Mouse (Mus musculus) left cerebral cortex, postnatal 10 days (tissue): ENCODE results near the gene Dgka. TPM values are rescaled to one million over a fixed set of nuclear protein-coding genes. Genes with fewer than 3 reads are reported as not detected.
"Not testable (repeated sequence)": the region's sequence is repeated elsewhere in the genome, so short reads cannot be mapped to it uniquely, and the experiment has no call there.

Source experiments
- DNase-seq, 2 experiments: peaks; one replicate each; pipeline ENCODE4 v3.0.0; 2021 to 2022; ENCODE audit warnings: low spot score in 2 of 2, mixed read lengths in 1 of 2; ENCODE audit errors: extremely low spot score in 1 of 2
- intact Hi-C: fragments of 180-260 bp; cut with DNase I; formaldehyde crosslinking; loops from one replicate; pipeline ENCODE4 v1.15.1; 2025
- total RNA-seq, 2 experiments: library from RNA; stranded (reverse); gene quantifications; 2 replicates each; pipeline ENCODE4 v1.2.3; 2021

The Dgka gene
- total RNA-seq, 2 experiments from 2014 or later = 5.7 to 5.8 TPM

DNA sequence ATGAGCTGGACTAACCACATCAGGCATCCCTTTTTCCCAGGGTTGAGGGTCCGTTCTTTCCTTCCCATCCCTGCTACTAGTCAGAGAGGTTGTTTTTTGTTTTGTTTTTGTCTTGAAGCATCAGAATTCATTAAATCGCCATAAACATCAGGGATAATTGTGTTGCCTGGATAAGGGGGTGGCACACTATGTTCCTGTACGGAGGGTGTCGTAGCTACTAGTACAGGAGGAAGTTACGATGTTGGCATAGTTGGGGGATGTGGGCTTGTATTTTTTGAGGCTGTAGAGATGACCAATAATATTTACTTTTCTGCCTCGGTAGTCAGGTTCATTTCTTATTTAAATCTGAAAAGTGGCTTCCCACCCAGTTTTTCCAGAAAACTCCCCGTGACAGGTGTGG lies 1.4 kb downstream of the Dgka start:
- intact Hi-C loops = loop anchor here (5.0 to 10.0 kb wide), 3 partner anchors 36 to 232 kb away; partner anchors contain the start of genes Cdk2 and Gdf11
- no peak for DNase-seq

DNA sequence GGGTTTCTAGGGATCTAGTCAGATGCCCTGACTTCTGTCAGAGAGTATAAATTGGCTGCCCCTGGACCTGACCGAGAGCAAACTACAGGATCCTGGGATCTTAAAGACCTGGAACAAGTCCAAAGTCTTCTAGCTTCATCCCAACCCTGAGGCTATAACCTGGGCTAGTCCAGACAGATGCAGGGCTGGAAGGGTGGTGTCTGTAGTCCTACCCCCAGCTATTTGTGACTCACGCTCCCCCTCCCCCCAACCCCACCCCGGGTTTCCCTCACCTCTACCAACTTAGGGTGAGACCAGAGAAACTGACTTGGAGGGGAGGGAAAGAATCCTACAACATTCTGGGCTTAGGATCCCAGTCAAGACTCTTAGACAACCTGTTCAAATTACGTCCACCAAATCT lies 2.0 kb downstream of the Dgka start:
- intact Hi-C loops = loop anchor here (5.0 to 10.0 kb wide), 3 partner anchors 35 to 232 kb away; partner anchors contain the start of genes Cdk2 and Gdf11
- DNase-seq = no peak

DNA sequence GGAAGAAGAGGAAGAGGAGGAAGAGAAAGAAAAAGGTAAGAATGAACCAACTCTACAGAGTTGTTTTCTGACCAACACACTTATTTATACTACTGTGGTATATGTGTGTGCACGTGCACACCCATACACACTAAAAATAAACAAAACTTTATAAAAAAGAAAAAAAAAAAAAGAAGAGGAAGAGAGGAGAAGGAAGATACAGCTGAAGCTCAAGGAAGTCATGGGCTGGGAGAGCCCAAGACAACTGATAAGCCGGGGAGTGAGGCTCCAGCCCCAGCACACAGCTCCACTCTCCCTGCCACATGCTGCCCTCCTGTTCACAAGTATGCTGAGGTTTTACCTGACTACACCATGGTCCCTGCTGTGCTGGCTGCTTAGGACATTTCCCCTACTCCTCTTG lies 4.4 kb downstream of the Dgka start:
- intact Hi-C loops = loop anchor here (5.0 to 10.0 kb wide), 3 partner anchors 33 to 235 kb away; partner anchors contain the start of genes Cdk2 and Gdf11
- no peak for DNase-seq

DNA sequence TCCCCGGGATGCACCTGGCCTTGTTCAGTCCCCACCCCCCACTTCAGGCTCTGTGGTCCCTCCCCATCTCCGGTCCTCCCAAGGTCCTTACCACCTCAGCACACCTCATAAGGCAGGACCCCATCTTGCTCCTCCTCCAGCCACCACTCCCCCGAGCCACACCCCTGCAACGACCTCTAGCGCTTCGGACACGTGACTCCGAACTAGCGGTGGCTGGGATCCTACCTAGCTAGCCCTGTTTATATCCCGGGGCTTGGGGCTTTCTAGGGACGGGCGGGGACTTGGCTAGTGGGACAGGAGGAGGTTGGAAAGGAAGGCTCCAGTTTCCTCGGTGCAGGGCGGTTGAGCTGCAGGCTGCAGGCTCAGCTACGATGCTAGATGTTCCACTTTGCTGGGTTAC lies 7.2 kb downstream of the Dgka start:
- intact Hi-C loops = no loop called here
- no peak for DNase-seq

DNA sequence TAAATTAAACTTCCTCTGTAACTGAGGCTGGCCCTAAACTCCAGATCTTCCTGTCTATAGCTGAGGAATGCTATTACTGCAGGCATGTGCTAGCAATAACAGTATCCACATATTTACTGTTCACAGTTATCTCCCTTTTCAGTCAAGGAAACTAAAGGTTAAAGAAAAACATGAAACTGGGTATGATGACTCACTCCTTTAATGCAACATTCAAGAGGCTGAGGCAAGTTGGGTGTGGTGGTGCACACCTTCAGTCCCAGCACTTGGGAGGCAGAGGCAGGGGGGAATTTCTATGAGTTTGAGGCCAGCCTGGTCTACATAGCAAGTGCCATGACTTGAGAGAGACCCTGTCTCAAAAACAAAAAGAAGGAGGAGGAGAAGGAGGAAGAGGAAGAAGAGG lies 12.7 kb downstream of the Dgka start:
- DNase-seq = no peak
- intact Hi-C loops = no loop called here

DNA sequence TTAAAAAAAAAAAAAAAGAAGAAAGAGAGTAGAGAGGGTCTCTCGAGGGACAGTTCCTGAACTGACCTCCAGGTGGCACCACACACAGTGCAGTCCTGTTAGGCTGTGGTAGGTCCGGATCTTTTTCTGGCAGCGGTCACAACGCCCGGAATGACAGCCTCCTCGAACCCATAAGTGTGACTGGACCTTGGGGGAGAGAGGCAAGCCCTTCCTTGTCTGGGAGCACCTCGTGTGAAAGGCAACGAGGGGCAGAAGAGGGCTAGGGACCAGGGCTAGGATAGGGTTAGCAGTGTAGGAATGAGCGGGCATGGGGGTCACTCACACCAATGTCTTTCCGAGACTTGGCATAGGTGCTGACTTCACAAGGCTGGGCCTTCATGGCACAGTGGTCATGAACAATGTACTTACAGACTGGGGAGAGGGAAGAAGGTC lies 13.6 kb downstream of the Dgka start:
- intact Hi-C loops = no loop called here
- DNase-seq = peak; percentile 18 to 82

DNA sequence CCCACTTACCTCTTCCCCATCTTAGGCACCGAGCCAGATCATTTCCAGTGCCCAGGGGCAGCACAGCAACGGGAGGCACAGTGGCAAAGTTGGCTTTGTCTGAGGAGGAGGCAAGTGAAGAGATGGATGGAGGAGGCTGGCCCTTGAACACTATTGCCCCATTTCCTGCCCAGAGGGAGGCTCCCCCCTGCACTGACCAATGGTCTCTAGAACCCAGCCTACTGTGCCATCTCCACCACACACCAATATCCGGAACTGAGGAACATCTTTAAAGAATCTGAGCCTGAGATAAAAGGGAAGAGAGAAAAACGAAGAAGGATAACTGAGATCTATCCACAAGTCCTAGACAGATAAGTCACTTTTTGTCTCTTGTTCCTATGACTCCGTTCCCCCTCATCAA lies 16.6 kb downstream of the Dgka start:
- intact Hi-C loops = no loop called here
- DNase-seq = no peak

DNA sequence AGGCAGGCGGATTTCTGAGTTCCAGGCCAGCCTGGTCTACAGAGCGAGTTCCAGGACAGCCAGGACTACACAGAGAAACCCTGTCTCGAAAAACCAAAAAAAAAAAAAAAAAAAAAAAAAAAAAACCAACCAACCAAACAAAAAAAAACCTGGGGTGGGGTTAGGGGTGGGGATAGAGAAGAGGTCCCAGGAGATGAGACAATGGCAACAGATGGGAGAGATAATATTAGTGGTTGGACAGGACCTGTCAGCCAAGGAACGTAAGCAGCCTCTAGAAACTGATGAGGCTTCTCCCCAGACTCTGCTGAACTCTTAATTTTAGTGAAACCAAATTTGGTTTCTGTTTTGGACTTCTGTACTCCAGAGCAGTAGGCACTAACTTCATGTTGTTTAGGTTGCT lies 19.2 kb downstream of the Dgka start:
- intact Hi-C loops, DNase-seq: not testable (repeated sequence)

DNA sequence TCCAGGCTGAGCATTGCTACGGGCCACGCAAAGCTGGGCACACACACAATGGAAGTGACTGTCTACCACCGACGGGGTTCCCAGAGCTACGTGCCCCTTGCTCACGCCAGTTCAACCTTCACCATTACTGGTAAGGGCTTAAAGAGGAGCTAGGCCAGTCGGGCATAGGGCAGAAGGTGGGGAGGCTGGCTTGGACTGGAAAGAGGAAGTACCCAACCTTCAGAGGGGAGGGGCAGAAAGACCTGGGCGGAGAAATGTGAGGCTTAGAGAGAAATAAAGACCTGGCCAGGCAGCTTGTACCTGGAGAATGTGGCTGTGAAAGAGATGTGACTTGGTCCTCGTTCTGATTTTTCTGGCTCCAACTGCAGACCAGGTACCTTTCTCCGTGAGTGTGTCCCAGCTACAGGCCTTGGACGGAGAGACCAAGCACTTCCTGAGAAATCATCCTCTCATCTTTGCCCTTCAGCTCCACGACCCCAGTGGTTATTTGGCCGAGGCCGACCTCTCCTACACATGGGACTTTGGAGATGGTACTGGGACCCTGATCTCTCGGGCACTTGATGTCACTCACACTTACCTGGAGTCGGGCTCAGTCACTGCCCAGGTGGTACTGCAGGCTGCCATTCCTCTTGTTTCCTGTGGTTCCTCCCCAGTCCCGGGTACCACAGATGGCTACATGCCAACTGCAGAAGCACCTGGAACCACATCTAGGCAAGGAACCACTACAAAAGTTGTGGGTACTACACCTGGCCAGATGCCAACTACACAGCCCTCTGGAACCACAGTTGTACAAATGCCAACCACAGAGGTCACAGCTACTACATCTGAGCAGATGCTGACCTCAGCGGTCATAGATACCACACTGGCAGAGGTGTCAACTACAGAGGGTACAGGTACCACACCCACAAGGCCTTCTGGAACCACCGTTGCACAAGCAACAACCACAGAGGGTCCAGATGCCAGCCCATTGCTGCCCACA lies 28.8 kb downstream of the Dgka start:
- intact Hi-C loops = no loop called here
- no peak for DNase-seq

DNA sequence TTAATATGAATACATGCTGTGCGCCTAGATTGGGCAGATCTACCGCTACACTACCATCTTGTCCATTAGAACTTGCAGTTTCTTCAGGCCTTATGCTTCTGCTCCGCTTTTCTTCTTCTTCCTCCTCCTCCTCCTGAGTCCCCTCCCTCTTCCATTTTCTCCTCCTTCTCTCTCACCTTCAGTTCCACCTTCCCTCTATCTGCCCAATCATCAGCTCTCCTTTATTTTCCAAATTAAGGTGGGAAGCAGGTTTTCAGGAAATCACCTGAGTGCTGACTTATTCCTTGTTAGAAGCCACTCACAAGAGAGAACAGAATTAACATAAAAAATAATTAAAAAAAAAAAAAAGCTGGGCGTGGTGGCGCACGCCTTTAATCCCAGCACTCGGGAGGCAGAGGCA lies 33.3 kb downstream of the Dgka start:
- not testable (repeated sequence) for DNase-seq

DNA sequence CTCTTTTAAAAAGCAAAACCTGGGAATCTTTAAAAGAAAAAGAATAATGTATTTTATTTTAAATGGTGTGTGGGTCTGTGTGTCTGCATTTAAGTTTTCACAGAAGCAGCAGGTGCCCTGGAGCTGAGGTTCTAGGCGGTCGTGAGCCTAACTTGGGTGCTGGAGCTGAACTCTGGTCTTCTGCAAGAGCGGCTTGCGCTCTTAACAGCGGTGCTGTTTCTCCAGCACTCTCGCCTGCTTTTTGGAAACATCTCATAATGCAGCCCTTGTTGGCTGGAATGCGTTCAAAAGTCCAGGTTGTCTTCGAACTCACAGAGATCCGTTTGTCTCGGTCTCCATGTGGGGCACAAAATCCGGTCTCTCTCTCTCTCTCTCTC lies 39.4 kb downstream of the Dgka start:
- peak in 1 of 2 experiments; percentile 30 for DNase-seq
- intact Hi-C loops = loop anchor here (5.0 kb wide), 1 partner anchor 37 kb away; the partner anchor contains the start of gene Dgka

More for the DNA sequence above, 33.3 kb downstream of the Dgka start:
- intact Hi-C loops = not testable (repeated sequence)

DNA sequence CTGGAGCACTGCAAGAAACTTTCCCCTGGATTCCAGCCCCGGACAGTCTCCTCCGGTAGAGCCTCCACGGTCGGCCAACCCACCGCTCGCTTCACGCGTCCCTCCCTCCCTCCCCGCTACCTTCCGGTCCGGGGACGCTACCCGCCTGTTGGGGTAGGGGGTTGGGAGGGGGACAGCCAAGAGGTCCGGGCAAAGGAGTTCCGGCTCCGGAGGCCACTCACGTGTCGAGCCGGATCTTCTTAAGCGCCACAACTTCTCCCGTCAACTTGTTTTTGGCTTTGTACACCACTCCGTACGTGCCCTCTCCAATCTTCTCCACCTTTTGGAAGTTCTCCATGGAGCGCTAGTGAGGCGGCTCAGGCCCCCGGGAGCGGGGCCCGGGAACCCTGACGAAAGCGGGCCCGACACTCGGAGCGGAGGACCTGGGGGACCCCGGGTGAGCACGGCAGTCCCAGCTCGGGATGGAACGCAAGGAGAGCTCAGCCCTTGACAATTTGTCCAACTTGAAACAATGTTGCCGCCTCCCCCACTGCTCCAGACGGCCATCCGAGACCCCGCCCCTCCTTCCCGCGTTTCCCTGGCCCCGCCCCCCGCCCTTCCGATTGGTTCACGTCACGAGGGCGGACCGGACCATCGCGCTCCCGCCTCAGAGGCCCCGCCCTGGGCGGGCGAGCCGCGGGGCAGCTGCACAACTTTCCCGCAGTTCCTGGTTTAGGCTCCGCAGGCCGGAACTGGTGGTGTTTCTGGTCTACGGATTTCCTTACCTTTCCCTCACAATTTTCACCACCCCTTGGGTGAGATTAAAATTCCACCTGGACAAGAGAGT lies 40.0 kb downstream of the Dgka start, which contains the start of gene Cdk2:
Gene Cdk2, minus strand, starts transcription at position 541 of the 826 bp plus-strand sequence.
- DNase-seq = peak; percentile 80 to 96
- intact Hi-C loops = loop anchor here (5.0 kb wide), 1 partner anchor 38 kb away; the partner anchor contains the start of gene Dgka

DNA sequence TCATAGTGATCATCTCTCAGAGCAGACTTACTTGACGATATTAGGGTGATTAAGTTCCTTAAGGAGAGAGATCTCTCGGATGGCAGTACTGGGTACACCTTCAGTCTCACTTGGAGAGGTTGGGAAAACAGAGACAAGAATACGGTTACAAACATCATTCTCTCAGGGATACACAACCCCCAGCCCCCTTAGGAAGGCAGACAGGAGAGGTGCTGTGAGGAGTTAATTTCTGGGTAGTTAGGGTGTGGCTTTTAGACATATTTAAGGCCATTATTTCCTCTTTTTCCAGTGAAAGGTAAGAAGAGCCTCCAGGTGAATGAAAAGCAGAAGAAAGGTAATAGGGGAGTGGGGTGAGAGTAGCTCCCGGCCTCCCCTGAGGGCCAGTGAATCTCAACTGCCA lies 40.8 kb downstream of the Dgka start, which contains the start of gene Pmel:
Gene Pmel, plus strand, starts transcription at position 301 of the 400 bp plus-strand sequence.
- intact Hi-C loops = no loop called here
- DNase-seq = no peak

DNA sequence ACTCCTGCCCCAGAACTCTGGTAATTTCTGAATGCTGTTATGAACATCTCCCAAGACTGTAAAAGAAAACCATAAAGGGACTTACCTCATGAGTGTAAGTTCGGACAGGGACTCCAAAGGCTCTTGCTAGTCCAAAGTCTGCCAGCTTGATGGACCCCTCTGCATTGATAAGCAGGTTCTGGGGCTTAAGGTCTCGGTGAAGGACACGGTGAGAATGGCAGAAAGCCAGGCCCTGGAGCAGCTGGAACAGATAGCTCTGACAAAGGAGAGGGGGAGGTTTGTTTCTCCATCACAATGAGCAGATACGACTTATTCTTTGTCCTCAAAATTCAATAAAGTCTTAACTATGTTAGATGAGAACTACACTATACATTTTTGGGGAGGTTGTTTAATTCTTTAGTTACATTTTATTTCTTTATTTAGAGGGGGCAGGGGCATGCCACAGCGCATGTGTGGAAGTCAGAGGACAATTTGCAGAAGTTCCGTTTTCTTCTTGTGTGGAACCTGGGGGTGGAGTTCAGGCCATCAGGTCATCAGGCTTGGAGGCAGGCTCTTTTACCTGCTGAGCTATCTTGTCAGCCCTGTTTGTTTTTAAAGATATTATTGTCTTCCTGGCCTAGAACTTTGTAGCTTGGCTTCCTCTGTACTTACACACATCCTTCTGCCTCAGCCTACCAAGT lies 42.2 kb downstream of the Dgka start:
- intact Hi-C loops = no loop called here
- no peak for DNase-seq

DNA sequence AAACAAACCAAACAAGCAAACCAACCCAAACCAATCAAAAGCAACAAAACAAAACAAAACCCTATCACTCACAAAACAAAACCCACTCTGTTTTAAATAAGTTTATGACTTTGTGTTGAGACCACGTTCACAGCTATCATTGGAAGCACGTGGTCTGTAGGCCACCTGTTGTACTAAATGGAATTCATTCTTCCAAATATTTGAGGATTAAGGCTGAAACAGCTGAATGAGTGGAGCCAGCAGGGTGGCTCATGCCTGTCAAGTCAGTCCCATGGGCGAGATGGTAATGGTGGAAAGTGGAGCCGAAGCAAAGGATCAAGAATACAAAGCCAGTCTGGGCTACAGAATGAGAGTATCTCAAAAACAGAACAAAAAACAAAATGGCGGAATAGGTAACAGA lies 43.9 kb downstream of the Dgka start:
- intact Hi-C loops = no loop called here
- DNase-seq = no peak

DNA sequence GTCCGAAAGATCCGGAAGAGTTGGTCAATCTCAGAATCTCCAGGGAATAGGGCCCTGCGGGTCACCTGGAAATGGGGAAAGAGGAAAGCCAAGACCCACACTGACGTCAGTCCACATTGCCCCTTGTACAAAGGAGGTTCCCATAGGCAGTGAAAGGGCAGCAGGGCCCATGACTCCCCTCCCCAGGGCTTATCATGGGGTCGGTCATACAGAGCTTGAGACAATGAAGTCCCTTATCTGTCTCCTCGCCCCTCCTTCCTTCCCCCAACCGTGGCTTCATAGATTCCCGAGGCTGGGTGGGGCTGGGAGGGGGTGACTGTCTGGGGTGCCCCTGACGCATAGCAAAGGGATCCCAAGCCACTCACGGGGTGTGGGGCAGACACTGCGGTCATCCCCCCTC lies 45.0 kb downstream of the Dgka start:
- DNase-seq = no peak
- intact Hi-C loops = no loop called here

DNA sequence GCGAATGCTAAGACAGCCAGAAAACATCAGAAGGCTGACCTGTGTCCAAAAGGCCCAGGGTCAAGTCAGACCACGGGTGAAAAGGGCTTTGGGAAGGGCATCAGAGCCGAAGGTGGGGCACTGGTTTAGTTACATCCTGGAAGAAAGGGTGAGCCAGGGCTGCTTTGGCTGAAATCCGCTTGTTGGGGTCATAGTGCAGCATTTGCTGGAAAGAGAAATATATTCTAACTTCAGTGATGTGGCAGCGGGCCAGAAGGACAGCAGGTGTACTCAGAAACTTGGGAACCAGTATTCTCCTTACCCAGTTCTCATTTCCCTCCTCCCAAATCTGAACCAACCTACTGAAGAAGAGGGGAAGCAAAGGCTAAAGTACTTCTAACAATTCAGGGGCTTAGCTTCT lies 45.6 kb downstream of the Dgka start:
- peak in 1 of 2 experiments; percentile 48 for DNase-seq
- intact Hi-C loops = no loop called here

DNA sequence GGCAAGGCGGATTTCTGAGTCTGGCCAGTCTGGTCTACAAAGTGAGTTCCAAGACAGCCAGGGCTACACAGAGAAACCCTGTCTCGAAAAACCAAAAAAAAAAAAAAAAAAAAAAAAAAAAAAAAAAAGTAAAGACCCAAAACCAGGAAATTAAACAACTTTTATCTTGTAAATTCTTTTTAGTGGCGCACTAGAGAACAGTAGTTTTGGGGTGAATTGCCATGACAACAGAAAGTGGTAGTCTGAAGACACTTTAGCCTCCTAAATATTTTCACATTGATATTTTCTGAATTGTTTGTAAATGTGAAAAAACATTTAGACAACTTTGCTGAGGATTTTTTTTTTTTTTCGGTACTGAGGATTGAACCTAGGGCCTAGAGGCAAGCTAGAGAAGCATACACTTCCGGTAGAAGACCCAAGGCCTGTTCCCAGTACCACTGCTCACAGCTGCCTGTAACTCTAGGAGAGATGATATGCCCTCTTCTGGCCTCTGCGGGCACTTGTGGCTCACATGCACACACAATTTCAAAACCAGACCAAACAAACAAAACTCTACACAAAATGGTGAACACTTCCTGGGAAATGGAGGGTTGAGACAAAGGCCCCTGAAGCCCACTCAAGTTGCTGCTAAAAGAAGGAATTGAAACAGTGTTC lies 47.5 kb downstream of the Dgka start:
- intact Hi-C loops = no loop called here
- no peak for DNase-seq
